Mouse (Mus musculus) cerebellum, adult 9-10 months (tissue): ENCODE results near the gene Fbxo11.
"Not testable (repeated sequence)": the region's sequence is repeated elsewhere in the genome, so short reads cannot be mapped to it uniquely, and the experiment has no call there.

ENCODE experiments used
- DNase-seq: peaks from one replicate; pipeline ENCODE4 v3.0.0; 2022

The Fbxo11 gene

GRCm38 (mm10) chr17:87997808-87998207, 67.3 kb downstream of the Fbxo11 start:
- no peak for DNase-seq

- DNase-seq, result no peak
Measured at GRCm38 (mm10) chr17:87993338-87993737, 71.8 kb downstream of the Fbxo11 start.

- no peak for DNase-seq
Measured at GRCm38 (mm10) chr17:87992154-87992553, 72.9 kb downstream of the Fbxo11 start.

GRCm38 (mm10) chr17:87987507-87987906, 77.6 kb downstream of the Fbxo11 start:
- DNase-seq, result no peak

GRCm38 (mm10) chr17:87985916-87986315, 79.2 kb downstream of the Fbxo11 start:
- DNase-seq, result no peak

GRCm38 (mm10) chr17:87984440-87985214, 80.5 kb downstream of the Fbxo11 start:
- DNase-seq, result no peak

GRCm38 (mm10) chr17:87983313-87983712, 81.8 kb downstream of the Fbxo11 start:
- no peak for DNase-seq

- DNase-seq, result no peak
Measured at GRCm38 (mm10) chr17:87982112-87982511, 83.0 kb downstream of the Fbxo11 start.

GRCm38 (mm10) chr17:87979696-87980095, 85.4 kb downstream of the Fbxo11 start:
- DNase-seq, result not testable (repeated sequence)

- not testable (repeated sequence) for DNase-seq
Measured at GRCm38 (mm10) chr17:87976927-87977326, 88.2 kb downstream of the Fbxo11 start.

- no peak for DNase-seq
Measured at GRCm38 (mm10) chr17:87976154-87976806, 88.8 kb downstream of the Fbxo11 start.

- peak; percentile 52 for DNase-seq
Measured at GRCm38 (mm10) chr17:87975229-87975853, 89.8 kb downstream of the Fbxo11 start.

- DNase-seq, result peak; percentile 83
Measured at GRCm38 (mm10) chr17:87974629-87975228, 90.4 kb downstream of the Fbxo11 start, which contains the start of gene Msh6. TSS of gene Msh6 (plus strand) at chr17:87975062.

GRCm38 (mm10) chr17:87973261-87974167, 91.6 kb downstream of the Fbxo11 start:
- DNase-seq, result no peak

- DNase-seq, result no peak
Measured at GRCm38 (mm10) chr17:87972856-87973255, 92.2 kb downstream of the Fbxo11 start.

- DNase-seq, result not testable (repeated sequence)
Measured at GRCm38 (mm10) chr17:87971696-87972591, 93.1 kb downstream of the Fbxo11 start.

- DNase-seq, result not testable (repeated sequence)
Measured at GRCm38 (mm10) chr17:87968483-87968926, 96.6 kb downstream of the Fbxo11 start.

- no peak for DNase-seq
Measured at GRCm38 (mm10) chr17:87963081-87964075, 101.7 kb downstream of the Fbxo11 start.

- not testable (repeated sequence) for DNase-seq
Measured at GRCm38 (mm10) chr17:87959931-87960330, 105.2 kb downstream of the Fbxo11 start.

GRCm38 (mm10) chr17:87959406-87959805, 105.7 kb downstream of the Fbxo11 start:
- not testable (repeated sequence) for DNase-seq
